Mouse (Mus musculus): ENCODE results near the gene Cry2. TPM values are rescaled to one million over a fixed set of nuclear protein-coding genes. Genes with fewer than 3 reads are reported as not detected.

The Cry2 gene
- total and polyA plus RNA-seq, 3 experiments = 12.7 to 29.3 (median 19.1) TPM

GRCm38 (mm10) chr2:92440432-92440831 is 6.6 kb upstream of the Cry2 start:
- H3K36me3 ChIP-seq (ENCODE audit: control insufficient read depth, insufficient read depth, low read length) = peaks cover 4% of the 10 kb centered on the region; the same call in 1 of the 2 replicates
- no peak overlapping the region for H3K9ac ChIP-seq (ENCODE audit: low read depth, low read length)
- no peaks in the 10 kb centered on the region for H3K27me3 ChIP-seq (ENCODE audit: control insufficient read depth, insufficient read depth, low read length)
- TF ChIP-seq EP300 (IDR thresholded peaks at IDR 0.05; ENCODE audit: insufficient read depth, low read depth, low read length) (no peak), POLR2A (IDR thresholded peaks at IDR 0.05; ENCODE audit: insufficient read depth, low read depth, low read length) (no peak), CTCF (IDR thresholded peaks at IDR 0.05) (no peak)
- no peak overlapping the region for H3K27ac ChIP-seq
- WGBS = 67% methylated on average over 6 of the region's 6 CpGs
- intact Hi-C loops (cut with DNase I) = no loop called here
- H3K79me2 ChIP-seq (replicated peaks; ENCODE audit: control insufficient read depth, insufficient read depth, low read length) = no peaks in the 10 kb centered on the region
- no peak overlapping the region for H3K4me3 ChIP-seq
- H3K4me1 ChIP-seq (ENCODE audit: control insufficient read depth, insufficient read depth, low read length) = peaks cover 5% of the 10 kb centered on the region; the same call in 1 of the 2 replicates
- no peak for DNase-seq

- H3K27ac ChIP-seq = no peak overlapping the region
- H3K4me3 ChIP-seq = no peak overlapping the region
- peaks cover 2% of the 10 kb centered on the region; the same call in 1 of the 2 replicates for H3K79me2 ChIP-seq (replicated peaks; ENCODE audit: control insufficient read depth, insufficient read depth, low read length)
- no peaks in the 10 kb centered on the region for H3K27me3 ChIP-seq (ENCODE audit: control insufficient read depth, insufficient read depth, low read length)
- 38% methylated on average over 3 of the region's 3 CpGs for WGBS
- peaks cover 9% of the 10 kb centered on the region for H3K4me1 ChIP-seq (ENCODE audit: control insufficient read depth, insufficient read depth, low read length)
- no peak for DNase-seq
- intact Hi-C loops (cut with DNase I) = loop anchor here (1.0 to 5.0 kb wide), 3 partner anchors 142 to 451 kb away; no protein-coding TSS in a partner anchor
- peaks cover 4% of the 10 kb centered on the region; the same call in 1 of the 2 replicates for H3K36me3 ChIP-seq (ENCODE audit: control insufficient read depth, insufficient read depth, low read length)
- no peak overlapping the region for H3K9ac ChIP-seq (ENCODE audit: low read depth, low read length)
- no peak for TF ChIP-seq CTCF (IDR thresholded peaks at IDR 0.05)
- no peak for TF ChIP-seq POLR2A (IDR thresholded peaks at IDR 0.05; ENCODE audit: insufficient read depth, low read depth, low read length)
- no peak for TF ChIP-seq EP300 (IDR thresholded peaks at IDR 0.05; ENCODE audit: insufficient read depth, low read depth, low read length)
Measured at GRCm38 (mm10) chr2:92438567-92438966, 4.7 kb upstream of the Cry2 start.

- Histone ChIP-seq H3K4me3 (no peak overlapping the region), H3K27ac (peak overlapping the region; percentile 61), H3K79me2 (replicated peaks; ENCODE audit: control insufficient read depth, insufficient read depth, low read length) (peaks cover 3% of the 10 kb centered on the region; the same call in 1 of the 2 replicates), H3K9ac (ENCODE audit: low read depth, low read length) (peak overlapping the region; percentile 31; the same call in 1 of the 2 replicates), H3K27me3 (ENCODE audit: control insufficient read depth, insufficient read depth, low read length) (no peaks in the 10 kb centered on the region), H3K36me3 (ENCODE audit: control insufficient read depth, insufficient read depth, low read length) (peaks cover 4% of the 10 kb centered on the region; the same call in 1 of the 2 replicates), H3K4me1 (ENCODE audit: control insufficient read depth, insufficient read depth, low read length) (peaks cover 9% of the 10 kb centered on the region)
- TF ChIP-seq EP300 (IDR thresholded peaks at IDR 0.05; ENCODE audit: insufficient read depth, low read depth, low read length) = peak; percentile 88; the same call in 1 of the 2 replicates
- TF ChIP-seq CTCF (IDR thresholded peaks at IDR 0.05) = peak; percentile 97
- TF ChIP-seq POLR2A (IDR thresholded peaks at IDR 0.05; ENCODE audit: insufficient read depth, low read depth, low read length) = no peak
- intact Hi-C loops (cut with DNase I) = loop anchor here (1.0 to 5.0 kb wide), 3 partner anchors 142 to 451 kb away; no protein-coding TSS in a partner anchor
- DNase-seq = peak; percentile 79 to 83
- WGBS = under 1% methylated on average over 5 of the region's 5 CpGs
Measured at GRCm38 (mm10) chr2:92437875-92438274, 4.0 kb upstream of the Cry2 start.

- no peak for TF ChIP-seq CTCF (IDR thresholded peaks at IDR 0.05)
- no peak for TF ChIP-seq EP300 (IDR thresholded peaks at IDR 0.05; ENCODE audit: insufficient read depth, low read depth, low read length)
- no peak for TF ChIP-seq POLR2A (IDR thresholded peaks at IDR 0.05; ENCODE audit: insufficient read depth, low read depth, low read length)
- intact Hi-C loops (cut with DNase I) = loop anchor here (5.0 kb wide), 1 partner anchor 380 kb away; no protein-coding TSS in a partner anchor
- H3K9ac ChIP-seq (ENCODE audit: low read depth, low read length) = no peak overlapping the region
- H3K27ac ChIP-seq = peak overlapping the region; percentile 61
- peaks cover 11% of the 10 kb centered on the region for H3K4me1 ChIP-seq (ENCODE audit: control insufficient read depth, insufficient read depth, low read length)
- WGBS = 64% methylated on average over 4 of the region's 4 CpGs
- H3K27me3 ChIP-seq (ENCODE audit: control insufficient read depth, insufficient read depth, low read length) = no peaks in the 10 kb centered on the region
- DNase-seq = no peak
- peaks cover 4% of the 10 kb centered on the region; the same call in 1 of the 2 replicates for H3K36me3 ChIP-seq (ENCODE audit: control insufficient read depth, insufficient read depth, low read length)
- no peak overlapping the region for H3K4me3 ChIP-seq
- peaks cover 3% of the 10 kb centered on the region; the same call in 1 of the 2 replicates for H3K79me2 ChIP-seq (replicated peaks; ENCODE audit: control insufficient read depth, insufficient read depth, low read length)
Measured at GRCm38 (mm10) chr2:92437366-92437765, 3.5 kb upstream of the Cry2 start.

GRCm38 (mm10) chr2:92435023-92435422 is 1.2 kb upstream of the Cry2 start:
- H3K4me1 ChIP-seq (ENCODE audit: control insufficient read depth, insufficient read depth, low read length) = peaks cover 19% of the 10 kb centered on the region
- no peaks in the 10 kb centered on the region for H3K27me3 ChIP-seq (ENCODE audit: control insufficient read depth, insufficient read depth, low read length)
- WGBS = 42% methylated on average over 6 of the region's 6 CpGs
- no peak overlapping the region for H3K4me3 ChIP-seq
- peaks cover 3% of the 10 kb centered on the region; the same call in 1 of the 2 replicates for H3K79me2 ChIP-seq (replicated peaks; ENCODE audit: control insufficient read depth, insufficient read depth, low read length)
- no peak for TF ChIP-seq EP300 (IDR thresholded peaks at IDR 0.05; ENCODE audit: insufficient read depth, low read depth, low read length)
- no peak for TF ChIP-seq POLR2A (IDR thresholded peaks at IDR 0.05; ENCODE audit: insufficient read depth, low read depth, low read length)
- no peak for TF ChIP-seq CTCF (IDR thresholded peaks at IDR 0.05)
- peaks cover 6% of the 10 kb centered on the region for H3K36me3 ChIP-seq (ENCODE audit: control insufficient read depth, insufficient read depth, low read length)
- H3K9ac ChIP-seq (ENCODE audit: low read depth, low read length) = peak overlapping the region; percentile 40; the same call in 1 of the 2 replicates
- intact Hi-C loops (cut with DNase I) = loop anchor here (2.0 to 5.0 kb wide), 2 partner anchors 60 to 378 kb away; partner anchors contain the start of genes Large2 and Pex16
- DNase-seq = no peak
- H3K27ac ChIP-seq = peak overlapping the region; percentile 78; the same call in 1 of the 2 replicates

- intact Hi-C loops (cut with DNase I) = loop anchor here (1.0 to 5.0 kb wide), 3 partner anchors 25 to 252 kb away; partner anchors contain the start of genes Large2 and Pex16
- TF ChIP-seq POLR2A (IDR thresholded peaks at IDR 0.05; ENCODE audit: insufficient read depth, low read depth, low read length) (no peak), EP300 (IDR thresholded peaks at IDR 0.05; ENCODE audit: insufficient read depth, low read depth, low read length) (no peak), CTCF (IDR thresholded peaks at IDR 0.05) (no peak)
- H3K36me3 ChIP-seq (ENCODE audit: control insufficient read depth, insufficient read depth, low read length) = peaks cover 7% of the 10 kb centered on the region
- peaks cover 23% of the 10 kb centered on the region for H3K4me1 ChIP-seq (ENCODE audit: control insufficient read depth, insufficient read depth, low read length)
- peaks cover 3% of the 10 kb centered on the region; the same call in 1 of the 2 replicates for H3K79me2 ChIP-seq (replicated peaks; ENCODE audit: control insufficient read depth, insufficient read depth, low read length)
- 1% methylated on average over 12 of the region's 12 CpGs for WGBS
- H3K27me3 ChIP-seq (ENCODE audit: control insufficient read depth, insufficient read depth, low read length) = no peaks in the 10 kb centered on the region
- DNase-seq = no peak
- H3K9ac ChIP-seq (ENCODE audit: low read depth, low read length) = peak overlapping the region; percentile 40
- peak overlapping the region; percentile 78 for H3K27ac ChIP-seq
- peak overlapping the region; percentile 59 for H3K4me3 ChIP-seq
Measured at GRCm38 (mm10) chr2:92434375-92434745, 517 bp upstream of the Cry2 start.
